Mouse (Mus musculus) embryonic fibroblast, embryonic 13.5 days (primary cell): ENCODE results near the gene Mt1. TPM values are rescaled to one million over a fixed set of nuclear protein-coding genes. Genes with fewer than 3 reads are reported as not detected.

ENCODE experiments used
- H3K27ac ChIP-seq: 2 replicates; pipeline ENCODE4 v1.5.1; 2012; ENCODE audit warnings: low read length, control low read depth, inconsistent platforms; ENCODE audit not compliant: insufficient read depth
- H3K4me1 ChIP-seq: 2 replicates; pipeline ENCODE4 v1.6.1; 2011; ENCODE audit warnings: low read length; ENCODE audit not compliant: control insufficient read depth, insufficient read depth
- H3K4me3 ChIP-seq: 2 replicates; pipeline ENCODE4 v1.5.1; 2011; ENCODE audit warnings: mild to moderate bottlenecking, control low read depth, low read length; ENCODE audit not compliant: insufficient read depth
- CTCF ChIP-seq: IDR thresholded peaks from 2 replicates; pipeline ENCODE4 v1.5.1; 2011; ENCODE audit warnings: mild to moderate bottlenecking, control low read depth, low read length, moderate library complexity, borderline replicate concordance; ENCODE audit not compliant: insufficient read depth
- POLR2A ChIP-seq: IDR thresholded peaks from 2 replicates; pipeline ENCODE4 v1.6.1; 2011; ENCODE audit warnings: low read depth, mild to moderate bottlenecking, control low read depth, low read length, moderate library complexity
- polyA plus RNA-seq: library from polyadenylated mRNA; stranded (reverse); fragments of >200 nt; gene quantifications from 2 replicates; pipeline ENCODE4 v1.2.4, GENCODE M21; 2011; ENCODE audit warnings: low read depth; ENCODE audit not compliant: missing spikeins, insufficient read length

The Mt1 gene
- polyA plus RNA-seq, 1 experiment: 525 TPM

DNA sequence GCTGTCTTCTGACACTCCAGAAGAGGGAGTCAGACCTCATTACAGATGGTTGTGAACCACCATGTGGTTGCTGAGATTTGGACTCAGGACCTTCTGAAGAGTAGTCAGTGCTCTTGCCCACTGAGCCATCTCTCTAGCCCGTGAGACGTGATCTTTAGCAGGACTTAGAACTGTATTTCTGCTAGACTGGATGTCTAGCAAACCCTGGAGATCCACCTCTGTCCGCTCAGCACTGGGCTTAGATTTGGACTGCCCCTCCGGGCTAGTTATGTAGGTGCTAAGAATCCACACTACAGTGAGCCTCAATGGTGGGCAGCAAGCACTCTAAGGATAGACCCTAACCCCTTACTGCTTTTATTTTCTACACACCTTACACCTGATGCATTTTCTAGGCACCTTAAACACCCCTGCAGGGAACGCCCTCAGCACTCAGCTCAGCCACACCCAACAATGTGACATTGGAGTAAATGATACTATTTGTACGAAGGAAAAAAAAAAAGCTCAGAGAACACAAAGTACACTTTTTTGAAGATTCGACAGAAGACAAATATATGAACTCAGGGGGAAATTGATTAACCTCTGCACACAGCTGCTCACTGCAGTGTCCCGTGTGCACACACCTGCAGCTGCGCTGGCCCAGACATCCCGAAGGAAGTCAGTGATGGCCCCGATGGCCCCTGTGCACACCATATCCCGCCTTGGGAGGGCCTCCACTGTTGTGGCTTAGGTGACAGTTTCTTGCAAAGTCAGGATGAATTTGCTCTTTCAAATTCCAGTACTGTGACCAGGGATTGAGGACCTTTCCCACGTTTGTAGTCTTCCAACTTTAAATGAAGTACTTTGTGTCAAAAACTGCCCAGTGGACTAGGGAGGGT is 3.4 kb downstream of the Mt1 start:
- TF ChIP-seq CTCF: no peak
- no peak for TF ChIP-seq POLR2A

DNA sequence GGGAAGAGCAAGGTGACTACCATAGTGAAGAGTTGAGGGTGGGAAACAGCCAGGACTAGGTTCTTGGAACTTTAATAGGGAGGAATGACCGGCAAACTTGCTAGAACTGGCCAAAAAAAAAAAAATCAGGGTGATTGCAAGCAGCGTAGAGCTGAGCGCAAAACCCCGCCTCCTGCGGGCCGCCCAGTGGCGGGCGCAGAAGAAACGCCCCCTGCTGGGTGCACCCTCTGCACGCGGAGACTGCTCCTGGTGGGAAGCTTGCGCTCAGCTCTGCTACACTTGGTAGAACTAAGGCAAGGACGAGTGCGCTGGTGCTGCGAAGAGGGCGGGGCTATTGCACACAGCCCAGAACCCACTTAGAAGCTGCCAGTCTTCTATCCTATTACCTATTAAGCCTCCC is 4.2 kb downstream of the Mt1 start:
- peak overlapping the region; percentile 31; the same call in 1 of the 2 replicates for H3K27ac ChIP-seq
- peak; percentile 59 for TF ChIP-seq POLR2A
- TF ChIP-seq CTCF: peak; percentile 37
- H3K4me1 ChIP-seq: peaks cover 2% of the 10 kb centered on the region; the same call in 1 of the 2 replicates
- H3K4me3 ChIP-seq: 0 out of 2 replicates have a peak overlapping the region, but pooled peaks have one; percentile 5

More for the DNA sequence above, 3.4 kb downstream of the Mt1 start:
- H3K4me1 ChIP-seq: peaks cover 2% of the 10 kb centered on the region; the same call in 1 of the 2 replicates
- H3K27ac ChIP-seq: no peak overlapping the region
- no peak overlapping the region for H3K4me3 ChIP-seq

DNA sequence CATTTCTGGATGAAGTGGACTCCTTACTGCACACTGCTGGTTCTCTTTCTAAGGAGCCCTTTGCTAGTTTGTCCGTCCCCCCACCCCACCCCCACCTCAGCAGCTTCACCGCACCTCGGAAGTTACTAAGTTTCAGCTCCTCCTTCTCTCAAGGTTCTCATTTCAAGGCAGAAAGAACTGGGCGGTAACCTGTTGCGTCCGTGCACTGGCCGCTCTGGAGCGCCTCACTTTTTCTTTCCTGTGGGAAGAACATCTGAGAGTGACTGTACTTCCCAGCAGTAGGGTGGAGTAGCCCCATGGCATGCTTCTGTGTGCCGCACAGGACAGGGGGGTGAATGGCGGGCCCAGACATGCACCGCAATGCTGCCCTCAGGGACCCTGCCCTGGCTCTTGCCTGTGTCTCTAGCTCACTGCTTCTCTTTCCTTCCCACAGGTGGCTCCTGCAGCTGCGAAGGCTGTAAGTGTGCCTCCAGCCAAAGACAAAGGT is 5.5 kb downstream of the Mt1 start:
- Histone ChIP-seq H3K4me1 (peaks cover 2% of the 10 kb centered on the region; the same call in 1 of the 2 replicates), H3K27ac (no peak overlapping the region), H3K4me3 (no peak overlapping the region)
- no peak for TF ChIP-seq POLR2A
- TF ChIP-seq CTCF: no peak

DNA sequence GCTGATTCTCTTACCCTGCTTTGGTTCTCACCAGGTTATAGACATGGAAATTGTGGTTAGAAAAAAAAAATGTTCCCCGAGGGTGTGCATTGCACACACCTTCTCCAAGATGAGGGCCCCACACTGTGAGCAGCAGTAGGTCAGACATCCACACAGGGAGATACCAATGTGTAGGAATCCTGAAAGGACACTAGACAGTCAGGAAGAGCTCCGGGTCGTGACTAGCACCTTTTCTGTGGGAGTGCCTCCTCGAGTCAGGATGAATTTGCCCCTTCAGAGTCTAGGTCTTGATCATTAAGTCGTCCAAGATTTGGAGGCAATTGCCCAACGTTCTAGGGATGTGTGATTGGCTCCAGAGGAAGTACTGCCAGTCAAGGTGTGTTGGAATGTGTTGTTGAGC is 6.9 kb downstream of the Mt1 start:
- no peak for TF ChIP-seq CTCF
- no peak for TF ChIP-seq POLR2A
- H3K4me3 ChIP-seq: no peak overlapping the region
- H3K27ac ChIP-seq: no peak overlapping the region
- peaks cover 5% of the 10 kb centered on the region for H3K4me1 ChIP-seq

DNA sequence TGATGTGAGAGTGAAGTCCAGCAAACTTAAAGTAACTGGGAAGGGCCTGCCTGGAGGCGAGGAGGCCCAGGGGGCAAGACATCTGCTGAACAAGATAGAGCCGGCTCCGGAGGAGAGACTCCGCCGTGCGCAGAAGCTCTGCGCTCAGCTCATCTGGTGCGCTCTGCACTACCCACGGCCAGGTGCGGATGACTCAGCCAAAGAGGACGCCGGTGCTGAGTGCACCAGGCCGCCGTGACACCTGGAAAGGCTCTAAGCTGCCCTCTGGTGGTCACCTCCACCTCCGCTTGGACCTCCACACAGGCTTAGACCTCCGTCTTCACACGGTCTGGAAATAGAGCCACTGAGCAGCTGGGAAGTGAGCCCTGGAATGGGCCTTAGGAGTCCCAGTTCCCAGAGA is 7.7 kb downstream of the Mt1 start:
- TF ChIP-seq CTCF: peak; percentile 56; the same call in 1 of the 2 replicates
- no peak for TF ChIP-seq POLR2A
- Histone ChIP-seq H3K4me3 (no peak overlapping the region), H3K4me1 (peaks cover 5% of the 10 kb centered on the region), H3K27ac (no peak overlapping the region)

DNA sequence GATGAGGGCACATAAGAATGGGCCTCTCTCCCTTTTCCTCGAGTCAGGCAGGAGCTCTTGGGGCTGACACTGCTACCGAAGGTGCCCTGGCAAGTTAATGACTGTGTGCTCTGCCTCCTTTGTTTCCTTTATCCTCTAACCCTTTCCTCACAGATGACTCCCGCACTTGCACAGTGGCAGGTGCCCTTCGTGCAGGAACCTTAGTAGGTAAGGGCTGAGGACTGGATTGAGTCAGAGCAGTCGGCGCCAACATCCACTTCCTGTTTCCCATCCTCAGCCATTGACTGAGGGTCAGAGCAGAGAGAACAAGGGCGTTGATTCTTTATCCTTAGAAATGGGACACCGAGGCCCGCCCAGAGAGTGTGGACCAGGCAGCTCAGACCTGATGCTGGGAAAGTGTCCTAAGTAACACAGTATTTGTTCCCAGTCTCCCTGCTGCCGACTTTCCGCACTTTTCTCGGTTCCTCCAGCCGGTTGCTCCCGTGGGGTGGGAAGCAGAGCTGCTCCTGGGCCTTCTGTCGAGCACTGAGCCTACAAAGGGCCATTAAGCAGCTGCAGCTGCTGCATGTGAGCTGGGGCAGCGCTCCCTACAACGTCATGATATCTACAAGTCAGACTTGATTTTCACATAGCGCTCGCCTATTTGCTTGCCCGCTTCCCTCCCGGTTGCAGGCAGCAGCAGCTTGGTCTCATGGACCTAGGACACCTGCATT is 8.6 kb downstream of the Mt1 start:
- peaks cover 5% of the 10 kb centered on the region for H3K4me1 ChIP-seq
- H3K27ac ChIP-seq: no peak overlapping the region
- TF ChIP-seq CTCF: no peak
- TF ChIP-seq POLR2A: no peak
- no peak overlapping the region for H3K4me3 ChIP-seq

DNA sequence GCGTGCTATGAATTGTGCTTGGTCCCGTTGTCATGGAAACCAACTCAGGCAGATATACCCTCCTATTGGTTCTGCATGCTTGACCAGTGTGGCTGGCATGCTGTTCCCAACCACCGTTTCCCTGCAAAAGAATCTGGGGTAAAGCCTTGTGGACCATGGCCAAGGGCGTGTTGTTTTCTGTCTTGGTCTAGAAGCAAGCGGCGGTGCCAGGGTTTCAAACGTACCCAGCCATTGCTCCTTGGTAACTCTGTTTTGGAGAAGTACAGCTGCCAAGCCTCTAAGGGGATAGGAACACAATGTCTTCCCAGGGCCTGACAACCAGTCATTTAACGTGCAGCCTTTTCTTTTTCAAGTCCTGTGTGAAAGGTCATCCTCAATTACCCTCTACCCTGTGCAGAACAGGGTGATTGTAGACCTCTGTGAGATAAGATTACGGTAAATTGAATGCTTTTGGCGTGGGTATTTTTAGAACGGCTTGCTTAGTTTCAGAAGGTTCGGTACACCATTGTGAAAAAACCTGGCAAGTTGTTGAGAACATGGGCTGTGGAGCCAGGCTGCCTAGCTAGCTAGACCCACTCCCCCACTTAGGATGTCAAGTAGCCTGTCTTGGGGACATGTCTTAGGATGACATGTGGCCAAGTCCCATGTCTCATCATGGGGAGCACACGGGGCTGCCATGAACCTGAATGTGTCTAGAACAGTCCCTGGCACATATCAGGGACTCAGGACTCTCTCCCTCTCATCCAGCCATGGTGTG is 10.6 kb downstream of the Mt1 start:
- TF ChIP-seq CTCF (no peak), POLR2A (no peak)
- Histone ChIP-seq H3K4me1 (peaks cover 3% of the 10 kb centered on the region; the same call in 1 of the 2 replicates), H3K27ac (no peak overlapping the region), H3K4me3 (no peak overlapping the region)

DNA sequence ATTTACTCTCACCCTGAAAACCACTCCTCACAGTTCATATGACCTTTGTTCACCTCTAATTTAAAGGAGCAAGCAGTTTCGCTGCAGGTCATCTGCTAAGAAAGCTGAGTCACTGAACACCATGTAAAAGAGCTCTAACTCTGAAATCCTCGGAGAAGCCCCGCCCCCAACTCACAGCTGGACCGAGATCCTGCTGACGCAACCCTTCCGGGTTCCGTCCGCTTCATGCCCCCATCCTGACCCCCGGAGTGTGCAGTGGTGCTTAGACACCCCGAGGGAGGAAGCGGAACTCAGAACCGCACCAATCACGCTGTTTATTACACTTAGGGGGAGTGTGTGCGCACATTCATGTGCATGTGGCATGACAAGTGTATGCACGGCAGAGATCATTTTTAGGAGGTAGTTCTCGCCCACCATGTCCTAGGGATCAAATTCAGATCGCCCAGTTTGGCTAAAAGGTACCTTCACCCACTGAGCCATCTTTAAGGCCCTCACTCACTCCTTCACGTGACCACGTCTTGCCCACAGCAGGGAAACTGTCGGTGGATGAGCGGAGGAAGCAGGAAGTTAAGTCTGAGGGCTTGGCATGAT is 12.3 kb downstream of the Mt1 start:
- no peak for TF ChIP-seq CTCF
- no peak for TF ChIP-seq POLR2A
- no peak overlapping the region for H3K4me3 ChIP-seq
- H3K27ac ChIP-seq: no peak overlapping the region
- peaks cover 4% of the 10 kb centered on the region; the same call in 1 of the 2 replicates for H3K4me1 ChIP-seq

DNA sequence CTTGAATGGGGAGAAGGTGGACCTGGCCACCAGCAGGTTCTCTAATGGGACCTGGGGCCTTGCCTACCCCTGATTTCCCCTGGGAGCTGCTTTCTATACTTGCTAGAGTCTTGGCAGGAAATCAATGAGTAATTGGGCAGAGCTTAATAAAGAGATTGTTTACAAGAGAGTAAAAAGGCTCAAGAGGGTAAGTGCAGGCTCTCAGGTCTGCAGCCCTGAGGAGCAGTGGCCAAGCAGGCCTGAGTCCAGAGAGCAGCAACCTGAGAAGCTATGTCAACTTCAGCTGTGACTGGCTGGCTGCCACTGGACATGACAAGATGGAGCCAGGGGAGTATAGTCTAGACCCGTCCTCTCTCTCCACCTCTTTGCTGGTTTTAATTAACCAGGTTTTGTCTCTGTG is 14.0 kb downstream of the Mt1 start:
- peaks cover 4% of the 10 kb centered on the region; the same call in 1 of the 2 replicates for H3K4me1 ChIP-seq
- no peak overlapping the region for H3K27ac ChIP-seq
- H3K4me3 ChIP-seq: no peak overlapping the region
- no peak for TF ChIP-seq CTCF
- no peak for TF ChIP-seq POLR2A
